Mouse (Mus musculus) heart, adult 2 months (tissue): ENCODE measurements around the gene Clhc1. TPM values are rescaled to one million over a fixed set of nuclear protein-coding genes. Genes with fewer than 3 reads are reported as not detected.

Experiments used
- DNase-seq, 2 experiments: peaks; one replicate each; pipeline ENCODE4 v3.0.0; 2021
- H3K27ac ChIP-seq: fragments of 200-600 bp; 2 replicates; pipeline ENCODE4 v1.8.1; 2022
- H3K27me3 ChIP-seq: fragments of 200-500 bp; 2 replicates; pipeline ENCODE4 v1.6.1; 2012; ENCODE audit warnings: mild to moderate bottlenecking, low read length, inconsistent platforms, mixed read lengths; ENCODE audit not compliant: control insufficient read depth, insufficient read depth
- H3K36me3 ChIP-seq: fragments of 200-500 bp; 2 replicates; pipeline ENCODE4 v1.6.1; 2012; ENCODE audit warnings: low read length, inconsistent platforms; ENCODE audit not compliant: control insufficient read depth, insufficient read depth
- H3K4me1 ChIP-seq: fragments of 200-500 bp; 2 replicates; pipeline ENCODE4 v1.6.1; 2011; ENCODE audit warnings: low read length; ENCODE audit not compliant: control insufficient read depth, insufficient read depth
- H3K4me3 ChIP-seq: fragments of 200-600 bp; 2 replicates; pipeline ENCODE4 v1.8.1; 2022
- H3K79me2 ChIP-seq: fragments of 200-500 bp; replicated peaks from 2 replicates; pipeline ENCODE4 v1.6.1; 2012; ENCODE audit warnings: mild to moderate bottlenecking, inconsistent platforms, low read length, moderate library complexity, mixed read lengths; ENCODE audit not compliant: control insufficient read depth, insufficient read depth
- H3K9ac ChIP-seq: fragments of 200-500 bp; 2 replicates; pipeline ENCODE4 v1.6.1; 2012; ENCODE audit warnings: low read depth, mild to moderate bottlenecking, control low read depth, inconsistent platforms, low read length, mixed read lengths
- CTCF ChIP-seq: fragments of 200-600 bp; IDR thresholded peaks from 2 replicates; pipeline ENCODE4 v1.8.1; 2022; ENCODE audit warnings: antibody characterized with exemption, mild to moderate bottlenecking, moderate library complexity
- EP300 ChIP-seq: fragments of 200-500 bp; IDR thresholded peaks from 2 replicates; pipeline ENCODE4 v1.6.1; 2011; ENCODE audit warnings: low read depth, low read length, control low read depth; ENCODE audit not compliant: insufficient read depth
- POLR2A ChIP-seq: fragments of 200-500 bp; IDR thresholded peaks from 2 replicates; pipeline ENCODE4 v1.6.1; 2011; ENCODE audit warnings: mild to moderate bottlenecking, low read depth, low read length, control low read depth; ENCODE audit not compliant: insufficient read depth
- WGBS: fragments of 180-500 bp; shearing (Covaris S2); methylation state at CpG from one replicate; pipeline ENCODE4 v1.1.7; 2018; 5-methylcytosine and 5-hydroxymethylcytosine counted together
- intact Hi-C: fragments of 180-260 bp; cut with DNase I; formaldehyde crosslinking; loops from one replicate; pipeline ENCODE4 v1.15.1; 2025
- polyA plus RNA-seq: library from polyadenylated mRNA; depleted of rRNA; stranded (reverse); fragments of >200 nt; gene quantifications from 2 replicates; pipeline ENCODE4 v1.2.3, GENCODE M21; 2012
- total RNA-seq, 2 experiments: library from RNA; stranded (reverse); gene quantifications; 2 replicates each; pipeline ENCODE4 v1.2.3; 2021

Clhc1 gene
- total and polyA plus RNA-seq, 3 experiments = not detected

- intact Hi-C loops = loop anchor here (5.0 to 10.0 kb wide), 2 partner anchors 174 to 478 kb away; partner anchors contain the start of genes Ccdc88a and Eml6
- WGBS = 5% methylated on average over 2 of the region's 2 CpGs
- Histone ChIP-seq H3K4me3 (peak overlapping the region; percentile 82), H3K36me3 (peaks cover 20% of the 10 kb centered on the region), H3K79me2 (no peaks in the 10 kb centered on the region), H3K27ac (no peak overlapping the region), H3K4me1 (peaks cover 1% of the 10 kb centered on the region), H3K27me3 (no peaks in the 10 kb centered on the region), H3K9ac (no peak overlapping the region)
- DNase-seq = no peak
- no peak for TF ChIP-seq EP300
- no peak for TF ChIP-seq POLR2A
- TF ChIP-seq CTCF = no peak
These were observed 988 bp upstream of the Clhc1 start for GRCm38 (mm10) chr11:29546762-29547161.

- WGBS = under 1% methylated on average over 27 of the region's 27 CpGs
These were observed 450 bp upstream of the Clhc1 start for GRCm38 (mm10) chr11:29547249-29547751.

GRCm38 (mm10) chr11:29548504-29549424 is 1.0 kb downstream of the Clhc1 start:
- Histone ChIP-seq H3K9ac (peak overlapping the region; percentile 58), H3K27me3 (no peaks in the 10 kb centered on the region), H3K27ac (peak overlapping the region; percentile 94), H3K79me2 (no peaks in the 10 kb centered on the region), H3K36me3 (peaks cover 17% of the 10 kb centered on the region), H3K4me1 (peaks cover 1% of the 10 kb centered on the region), H3K4me3 (peak overlapping the region; percentile 82)
- WGBS = 23% methylated on average over 23 of the region's 23 CpGs
- DNase-seq = no peak
- intact Hi-C loops = loop anchor here (1.0 to 10.0 kb wide), 3 partner anchors 146 to 476 kb away; partner anchors contain the start of genes Ccdc88a and Eml6
- no peak for TF ChIP-seq CTCF

More at GRCm38 (mm10) chr11:29547249-29547751, 450 bp upstream of the Clhc1 start:
- intact Hi-C loops = loop anchor here (5.0 to 10.0 kb wide), 2 partner anchors 175 to 478 kb away; partner anchors contain the start of genes Ccdc88a and Eml6
- peak overlapping the region; percentile 94 for H3K27ac ChIP-seq
- H3K4me3 ChIP-seq = peak overlapping the region; percentile 82
- peaks cover 1% of the 10 kb centered on the region for H3K4me1 ChIP-seq
- H3K36me3 ChIP-seq = peaks cover 18% of the 10 kb centered on the region
- H3K27me3 ChIP-seq = no peaks in the 10 kb centered on the region
- no peak for TF ChIP-seq POLR2A
- TF ChIP-seq CTCF = no peak
- TF ChIP-seq EP300 = no peak
- H3K79me2 ChIP-seq = no peaks in the 10 kb centered on the region
- peak overlapping the region; percentile 70 for H3K9ac ChIP-seq
- no peak for DNase-seq

- Histone ChIP-seq H3K79me2 (no peaks in the 10 kb centered on the region), H3K36me3 (peaks cover 12% of the 10 kb centered on the region), H3K4me1 (peaks cover 1% of the 10 kb centered on the region), H3K27me3 (no peaks in the 10 kb centered on the region), H3K9ac (no peak overlapping the region), H3K4me3 (no peak overlapping the region), H3K27ac (no peak overlapping the region)
- TF ChIP-seq EP300 (no peak), CTCF (peak; percentile 32)
- DNase-seq = no peak
- 44% methylated on average over 1 of the region's 1 CpGs for WGBS
- intact Hi-C loops = loop anchor here (5.0 to 10.0 kb wide), 2 partner anchors 177 to 475 kb away; partner anchors contain the start of genes Ccdc88a and Eml6
These were observed 1.7 kb downstream of the Clhc1 start for GRCm38 (mm10) chr11:29549425-29549778.

GRCm38 (mm10) chr11:29560452-29560851 is 12.7 kb downstream of the Clhc1 start:
- WGBS = 80% methylated on average over 9 of the region's 9 CpGs
- Histone ChIP-seq H3K9ac (no peak overlapping the region), H3K27ac (no peak overlapping the region), H3K36me3 (no peaks in the 10 kb centered on the region), H3K4me3 (no peak overlapping the region), H3K27me3 (no peaks in the 10 kb centered on the region), H3K4me1 (no peaks in the 10 kb centered on the region), H3K79me2 (no peaks in the 10 kb centered on the region)
- intact Hi-C loops = no loop called here
- DNase-seq = no peak
- TF ChIP-seq CTCF (no peak), POLR2A (no peak), EP300 (no peak)

- Histone ChIP-seq H3K27ac (no peak overlapping the region), H3K79me2 (no peaks in the 10 kb centered on the region), H3K36me3 (no peaks in the 10 kb centered on the region), H3K27me3 (no peaks in the 10 kb centered on the region), H3K4me1 (no peaks in the 10 kb centered on the region), H3K4me3 (no peak overlapping the region), H3K9ac (no peak overlapping the region)
- DNase-seq = no peak
- intact Hi-C loops = no loop called here
- TF ChIP-seq POLR2A (no peak), CTCF (no peak), EP300 (no peak)
- WGBS = 88% methylated on average over 3 of the region's 3 CpGs
These were observed 13.2 kb downstream of the Clhc1 start for GRCm38 (mm10) chr11:29560990-29561389.
